Mouse (Mus musculus): ENCODE results near the gene Olfr548-ps1.
A peak's percentile ranks its signal among the peaks of the same experiment; 100 is the strongest.
"Not testable (repeated sequence)": the region's sequence is repeated elsewhere in the genome, so short reads cannot be mapped to it uniquely, and the experiment has no call there.

Gene Olfr548-ps1

DNA sequence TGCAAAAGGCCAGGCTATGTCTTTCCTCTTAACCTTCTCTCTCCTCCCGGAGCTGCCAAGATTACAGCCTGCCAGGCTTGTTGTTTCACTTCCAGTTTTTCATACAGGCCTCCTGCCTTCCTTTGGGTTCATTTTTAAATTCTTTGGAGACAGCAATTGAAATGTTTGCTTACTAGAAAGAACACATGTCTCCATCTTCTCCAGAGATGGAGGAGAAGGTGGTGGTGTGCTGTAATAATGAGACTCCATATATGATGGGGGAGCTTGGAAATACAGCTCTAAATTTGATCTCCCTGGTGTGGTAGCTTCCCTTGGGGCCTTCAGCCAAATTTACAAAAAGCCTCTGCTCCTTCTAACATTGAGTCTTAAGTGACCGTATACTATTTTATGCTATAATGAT is at the start of gene Olfr548-ps1:
Gene Olfr548-ps1 (plus strand): TSS at position 301 of the 400 bp plus-strand sequence.
- DNase-seq (ENCODE audit: low spot score): no peak

DNA sequence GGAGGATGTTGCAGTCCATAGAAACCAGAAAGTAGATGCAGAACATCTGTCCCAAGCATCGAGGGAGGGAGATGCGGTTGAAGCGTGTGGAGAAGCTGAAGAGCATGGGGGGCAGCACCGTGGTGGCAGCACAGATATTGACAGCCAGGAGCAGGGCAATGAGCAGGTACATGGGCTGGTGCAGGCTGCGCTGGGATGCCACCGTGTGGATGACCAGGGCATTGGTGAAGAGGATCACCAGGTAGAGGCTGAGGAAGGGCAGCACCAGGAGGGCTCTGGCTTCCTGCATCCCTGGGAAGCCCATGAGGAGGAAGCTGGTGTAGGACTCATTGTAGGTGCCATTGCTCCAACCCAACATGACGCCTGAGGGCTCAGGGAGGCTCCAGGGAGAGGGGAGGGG is 46.3 kb upstream of the Olfr548-ps1 start:
- DNase-seq (ENCODE audit: low spot score): not testable (repeated sequence)

DNA sequence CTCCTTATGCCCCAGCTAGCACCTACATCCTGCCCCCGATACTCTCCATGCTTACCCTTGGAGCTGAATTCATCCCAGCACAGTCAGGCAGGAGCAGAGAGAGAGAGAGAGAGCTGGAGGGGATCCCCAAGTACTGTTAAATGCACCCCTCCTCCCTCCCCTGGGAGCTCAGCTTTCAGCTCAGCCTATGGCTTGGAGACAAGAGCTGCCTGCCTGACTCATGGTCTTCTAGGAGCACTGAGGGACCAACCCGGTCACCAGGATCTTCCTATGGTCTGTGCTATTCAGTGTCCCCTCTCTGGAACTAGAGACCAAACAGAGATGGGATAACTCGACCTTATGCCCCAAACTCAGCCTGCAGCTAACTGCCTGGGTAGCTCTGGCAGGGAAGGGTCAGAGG is 41.2 kb upstream of the Olfr548-ps1 start, which contains the start of gene Olfr545:
Gene Olfr545 (minus strand): TSS at position 101 of the 400 bp plus-strand sequence.
- no peak for DNase-seq (ENCODE audit: low spot score)

DNA sequence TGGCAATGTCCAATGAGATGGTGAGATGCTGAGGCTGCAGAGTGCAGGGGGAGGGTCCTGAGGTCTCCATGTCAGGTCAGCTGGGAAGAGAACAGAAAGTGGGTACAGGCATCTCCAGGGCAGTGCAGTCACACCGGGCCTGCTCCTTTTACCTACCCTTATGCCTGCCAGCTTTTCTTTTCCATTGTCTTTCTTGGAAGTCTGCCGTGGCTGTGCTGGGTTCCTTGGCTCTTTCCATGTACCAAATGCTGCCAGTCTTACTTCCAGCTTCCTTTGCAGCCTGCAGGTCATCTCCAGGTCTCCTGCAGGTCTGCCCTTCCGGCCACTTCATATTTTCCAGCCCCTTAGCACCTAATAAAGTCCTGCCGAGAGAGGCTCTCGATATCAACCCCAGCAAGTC is 38.7 kb upstream of the Olfr548-ps1 start:
- no peak for DNase-seq (ENCODE audit: low spot score)

DNA sequence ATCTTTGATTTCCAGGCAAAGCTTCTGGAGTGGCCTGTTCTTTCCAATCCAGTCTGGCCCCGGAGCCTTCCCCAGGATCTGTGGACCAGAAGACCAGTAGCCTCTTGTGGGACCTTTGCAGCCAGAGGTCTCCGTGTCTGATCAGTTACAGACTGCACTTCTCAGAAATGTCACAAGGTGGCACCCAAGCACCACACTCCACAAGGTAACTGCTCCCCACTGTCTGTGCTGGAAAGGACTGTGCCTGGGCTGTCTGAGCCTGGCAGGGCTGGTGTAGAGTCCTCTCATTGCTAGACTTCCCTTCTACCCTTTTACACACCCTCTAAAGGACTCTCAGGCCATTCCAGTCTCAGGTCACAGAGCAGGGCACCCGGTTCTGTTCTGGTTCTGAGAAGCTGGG is 33.8 kb upstream of the Olfr548-ps1 start:
- peak; percentile 61 for DNase-seq (ENCODE audit: low spot score)

DNA sequence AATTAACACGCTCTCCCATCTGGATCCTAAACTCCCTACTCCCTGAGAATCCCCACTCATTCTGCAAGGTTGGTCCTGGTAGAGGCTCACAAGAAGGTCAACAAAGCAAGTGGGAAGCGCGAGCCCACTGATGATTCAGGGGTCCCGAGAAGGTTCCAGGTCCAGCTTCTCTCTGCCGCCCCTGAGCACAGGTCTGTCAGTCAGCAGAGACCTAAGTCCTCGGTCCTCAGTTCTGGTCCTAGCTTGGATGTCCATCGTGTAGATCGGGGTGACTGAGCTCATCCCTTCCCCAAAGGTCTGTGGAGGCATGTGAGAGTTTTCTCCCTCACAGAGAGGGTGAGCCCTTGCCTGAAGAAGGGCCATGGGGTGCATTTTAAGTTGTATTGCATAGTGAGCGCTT is 32.6 kb upstream of the Olfr548-ps1 start:
- DNase-seq (ENCODE audit: low spot score): no peak

DNA sequence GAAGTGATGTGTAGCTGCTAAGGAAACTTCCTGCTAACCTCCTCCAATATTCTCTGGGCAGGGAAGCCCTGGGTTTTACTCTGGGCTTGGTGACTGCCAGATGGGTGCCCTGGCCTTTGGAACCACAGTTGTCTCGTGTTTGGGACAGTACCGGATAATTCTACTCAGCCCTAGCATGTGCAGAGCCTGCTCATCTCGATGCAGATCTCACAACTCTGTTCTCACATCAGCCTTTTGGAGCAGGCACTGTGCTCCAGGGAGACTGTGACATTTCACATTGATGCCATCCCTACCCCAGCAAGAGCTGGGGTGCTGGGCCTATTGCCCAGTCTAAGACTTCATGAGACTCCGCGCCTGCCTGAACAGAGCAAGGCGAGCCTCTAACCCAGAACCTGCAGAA is 32.0 kb upstream of the Olfr548-ps1 start:
- DNase-seq (ENCODE audit: low spot score): no peak

DNA sequence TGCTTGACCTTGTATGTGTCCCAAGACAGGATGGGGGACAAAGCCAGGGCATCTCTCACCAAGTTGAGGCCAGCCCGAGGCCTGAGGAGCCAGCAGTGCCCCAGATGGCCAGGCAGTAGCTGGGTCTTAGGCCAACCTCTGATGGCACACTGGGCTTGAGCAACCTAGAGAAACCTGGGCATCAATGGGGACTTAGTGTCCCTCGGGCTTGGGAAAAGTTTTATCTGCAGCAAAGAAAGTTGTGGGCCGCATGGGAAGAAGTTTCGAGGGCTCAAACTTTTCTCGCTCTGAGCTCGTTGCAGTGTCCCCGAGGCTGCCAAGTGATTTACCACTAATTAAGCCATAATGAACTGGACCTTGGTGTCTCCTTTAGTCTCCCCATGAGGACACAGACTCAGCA is 31.0 kb upstream of the Olfr548-ps1 start:
- no peak for DNase-seq (ENCODE audit: low spot score)

DNA sequence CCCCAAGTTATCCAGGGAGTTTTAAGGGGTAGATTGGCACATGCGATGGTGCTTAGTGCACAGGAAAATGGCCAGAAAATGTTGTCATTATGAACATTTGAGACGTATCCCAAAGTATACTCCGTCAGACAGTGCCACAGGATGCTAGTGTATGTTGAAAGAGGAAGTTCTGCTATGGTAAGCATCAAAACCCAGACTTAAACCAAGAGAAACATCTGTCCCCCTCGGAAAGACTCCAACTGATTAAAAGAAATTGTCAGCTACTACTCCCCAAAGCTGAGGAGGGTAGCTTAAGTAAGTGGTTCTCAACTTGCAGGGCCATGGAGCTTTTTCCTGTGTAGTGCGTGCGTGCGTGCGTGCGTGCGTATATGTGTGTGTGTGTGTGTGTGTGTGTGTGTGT is 28.8 kb upstream of the Olfr548-ps1 start:
- no peak for DNase-seq (ENCODE audit: low spot score)

DNA sequence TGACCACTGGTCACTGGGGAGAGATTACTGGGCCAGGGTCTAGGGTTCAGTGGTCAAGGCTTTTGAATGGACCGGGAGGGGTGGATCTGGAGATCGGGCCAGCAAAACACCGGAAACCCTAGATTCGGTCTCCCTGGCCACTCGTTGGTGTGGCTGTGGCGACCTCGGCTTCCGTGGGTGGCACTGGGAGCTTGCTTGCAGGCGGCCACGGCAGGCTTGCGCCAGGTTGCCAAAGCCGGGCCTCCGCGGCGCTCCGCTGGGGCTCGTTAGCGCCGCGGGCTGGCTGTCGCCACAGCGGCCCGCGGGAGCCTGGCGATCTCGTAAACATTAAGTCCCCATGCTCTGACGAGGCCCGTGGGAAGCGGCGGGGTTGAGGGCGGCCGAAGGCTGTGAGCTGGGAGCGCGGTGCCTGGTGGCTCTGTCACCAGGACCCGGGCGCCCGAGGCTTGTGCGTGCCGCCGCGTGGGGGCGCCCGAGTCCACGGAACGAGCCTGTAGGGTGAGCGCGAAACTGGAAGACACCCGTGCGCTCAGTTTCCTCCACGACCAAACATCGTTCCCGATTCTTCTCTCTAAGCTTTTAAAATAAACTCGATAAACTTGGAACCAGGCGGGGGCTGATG is 27.8 kb upstream of the Olfr548-ps1 start:
- peak; percentile 87 for DNase-seq (ENCODE audit: low spot score)

DNA sequence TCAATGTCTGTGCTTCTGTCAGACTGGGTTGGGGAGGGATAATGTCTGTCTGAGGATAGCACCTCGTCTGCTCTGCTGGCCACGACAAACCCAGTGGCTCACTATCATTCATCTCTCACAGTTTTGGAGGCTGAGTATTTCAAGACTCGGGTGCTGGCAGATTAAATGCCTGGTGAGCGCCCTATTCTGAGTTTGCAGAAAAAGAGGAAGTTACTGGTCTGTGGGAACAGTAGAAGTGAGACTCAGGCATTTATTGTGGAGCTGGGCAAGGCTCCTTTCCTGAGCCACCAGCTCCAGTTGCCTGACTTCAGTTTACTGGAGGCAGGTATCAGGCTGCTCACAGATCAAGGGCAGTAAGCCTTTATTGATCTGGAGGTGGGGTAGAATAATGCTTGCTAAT is 26.6 kb upstream of the Olfr548-ps1 start:
- DNase-seq (ENCODE audit: low spot score): no peak

DNA sequence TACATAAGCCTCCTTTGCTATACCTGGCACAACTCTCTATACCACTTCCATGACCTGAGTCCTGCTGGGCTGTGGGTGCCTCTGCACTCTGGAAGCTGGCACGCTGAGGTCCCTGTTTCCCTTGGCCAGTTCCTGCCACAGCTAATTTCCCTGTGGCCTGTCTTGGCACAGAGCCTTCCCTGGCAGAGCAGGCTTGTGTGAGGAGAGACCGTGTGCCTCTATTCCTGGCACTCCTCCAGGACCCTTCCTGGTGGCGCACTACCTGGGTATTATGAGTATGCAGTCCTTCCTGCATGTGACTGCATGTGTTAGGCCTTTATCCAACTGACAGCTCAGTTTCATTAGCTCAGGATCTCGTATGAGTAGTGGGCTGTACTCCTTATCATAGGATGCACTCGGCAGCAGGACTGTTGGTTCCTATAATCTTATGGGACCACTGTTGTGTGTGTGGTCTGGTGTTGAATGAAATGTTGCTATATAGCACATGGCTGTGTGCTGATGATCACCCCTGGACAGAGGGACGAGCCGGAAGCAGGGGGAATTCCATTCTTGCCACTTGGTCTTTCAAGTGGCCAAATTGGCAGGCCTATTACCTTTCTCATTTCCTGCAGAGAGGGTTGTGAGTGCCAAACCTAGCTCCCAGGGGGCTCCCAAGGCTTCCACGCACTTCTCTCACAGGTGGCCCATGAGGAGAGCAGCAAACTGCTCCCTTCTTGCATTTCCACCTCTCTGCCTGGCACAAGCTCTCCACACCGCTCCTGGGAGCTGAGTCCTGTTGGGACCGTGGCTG is 24.2 kb upstream of the Olfr548-ps1 start:
- no peak for DNase-seq (ENCODE audit: low spot score)

DNA sequence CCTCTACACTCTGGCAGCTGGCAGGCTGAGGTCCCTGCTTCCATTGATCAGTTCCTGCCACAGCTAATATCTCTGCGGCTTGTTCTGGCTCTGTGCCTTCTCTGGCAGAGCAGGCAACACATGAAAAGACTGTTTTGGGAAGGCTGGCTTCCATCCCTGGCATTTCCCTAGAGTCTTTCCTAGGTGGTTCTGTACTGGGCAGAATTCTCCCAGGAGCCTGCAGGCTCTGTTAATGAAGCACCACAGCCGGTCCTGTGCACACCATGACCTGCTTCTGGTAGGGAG is 23.7 kb upstream of the Olfr548-ps1 start:
- no peak for DNase-seq (ENCODE audit: low spot score)

DNA sequence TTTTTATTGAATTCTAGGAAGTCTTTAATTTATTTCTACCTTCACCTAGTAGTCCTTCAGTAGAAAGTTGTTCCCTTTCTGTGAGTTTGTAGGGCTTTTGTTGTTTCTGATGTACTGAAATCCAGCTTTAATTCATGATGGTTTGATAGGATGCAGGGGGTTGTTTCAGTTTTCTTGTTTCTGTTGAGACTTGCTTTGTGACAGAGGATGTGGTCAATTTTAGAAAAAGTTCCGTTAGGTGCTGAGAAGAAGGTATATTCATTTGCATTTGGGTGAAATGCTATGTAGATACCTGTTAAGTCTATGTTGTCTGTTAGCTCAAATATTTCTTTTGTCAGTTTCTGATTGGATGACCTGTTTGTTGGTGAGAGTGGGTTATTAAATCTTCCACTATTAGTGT is 11.6 kb upstream of the Olfr548-ps1 start:
- no peak for DNase-seq (ENCODE audit: low spot score)

DNA sequence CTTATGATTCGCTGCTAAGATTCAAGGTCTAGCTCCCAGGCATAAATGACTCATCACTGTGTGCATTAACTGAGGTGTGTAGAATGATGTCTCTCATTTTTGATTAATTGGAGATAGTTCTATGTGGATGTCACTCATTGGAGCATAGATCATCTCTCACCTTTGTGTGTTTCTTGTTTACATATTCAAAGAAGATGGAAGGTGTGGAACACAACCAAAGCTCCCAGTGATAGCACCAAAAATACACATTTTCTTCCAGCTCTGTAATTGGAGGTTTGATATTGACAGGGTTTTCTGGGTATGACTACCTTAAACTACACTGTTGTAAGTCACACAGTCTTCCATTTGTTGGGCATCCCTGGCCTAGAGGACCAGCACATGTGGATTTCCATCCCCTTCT is 6.2 kb upstream of the Olfr548-ps1 start, which contains the start of gene Olfr547:
Gene Olfr547 (plus strand): TSS at position 301 of the 400 bp plus-strand sequence.
- DNase-seq (ENCODE audit: low spot score): no peak

DNA sequence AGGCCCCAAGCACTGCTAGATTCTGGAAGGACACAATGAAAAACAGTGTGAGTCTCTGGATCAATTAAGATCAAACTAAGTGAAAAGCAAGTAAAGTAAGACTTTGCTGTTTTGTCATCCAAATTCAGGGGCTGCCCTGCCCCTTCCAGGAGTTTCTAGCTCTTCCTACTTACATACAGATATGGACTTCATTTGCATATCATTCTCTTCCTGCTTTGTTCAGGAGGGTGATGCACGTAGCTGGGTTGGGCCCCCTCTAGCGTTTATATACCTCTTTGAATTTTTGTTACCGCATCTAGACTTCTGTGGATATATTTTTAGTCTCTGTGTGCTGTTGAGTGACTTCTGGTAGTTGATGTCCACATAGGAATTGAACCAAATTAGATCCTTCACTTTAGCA is 555 bp downstream of the Olfr548-ps1 start:
- DNase-seq (ENCODE audit: low spot score): no peak

DNA sequence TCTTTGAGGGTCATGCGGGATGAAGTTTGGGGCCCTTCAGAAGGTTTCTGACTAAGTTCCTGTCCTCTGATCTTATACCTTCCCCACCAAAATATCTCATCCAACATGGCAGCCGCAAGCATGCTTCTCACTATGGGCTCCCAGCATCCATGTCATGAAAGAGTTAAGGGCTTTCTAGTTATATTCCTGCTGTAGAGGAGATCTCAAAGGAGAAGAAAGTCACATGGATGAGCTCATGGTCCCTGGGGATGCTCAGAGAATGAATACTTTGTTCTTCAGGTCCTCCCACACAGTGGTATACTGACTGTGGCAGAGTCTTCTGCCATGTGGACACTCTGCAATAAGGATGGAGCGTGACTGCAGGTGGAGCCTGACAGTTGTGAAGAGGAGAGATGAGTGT is 8.9 kb downstream of the Olfr548-ps1 start, which contains the start of gene Olfr549:
Gene Olfr549 (plus strand): TSS at position 301 of the 400 bp plus-strand sequence.
- DNase-seq (ENCODE audit: low spot score): no peak

DNA sequence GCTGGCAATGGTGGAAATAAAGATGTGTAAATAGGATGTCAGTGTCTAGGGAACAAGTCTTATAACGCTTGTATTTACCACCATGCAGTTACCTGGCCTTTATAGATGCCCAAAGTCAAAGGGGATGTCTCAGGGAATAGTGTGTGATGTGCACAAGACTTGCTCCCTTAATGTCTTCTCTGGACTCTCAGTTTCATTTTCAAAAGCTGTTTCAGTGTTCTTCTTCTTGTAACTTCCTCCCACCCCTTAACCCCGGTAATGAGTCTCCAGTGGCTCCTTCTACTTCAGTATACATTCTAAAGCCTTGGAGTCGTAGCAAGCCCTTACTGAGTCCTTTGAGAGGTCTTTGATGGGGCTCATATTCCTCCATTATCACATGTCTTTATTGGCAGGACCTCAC is 12.6 kb downstream of the Olfr548-ps1 start:
- no peak for DNase-seq (ENCODE audit: low spot score)

DNA sequence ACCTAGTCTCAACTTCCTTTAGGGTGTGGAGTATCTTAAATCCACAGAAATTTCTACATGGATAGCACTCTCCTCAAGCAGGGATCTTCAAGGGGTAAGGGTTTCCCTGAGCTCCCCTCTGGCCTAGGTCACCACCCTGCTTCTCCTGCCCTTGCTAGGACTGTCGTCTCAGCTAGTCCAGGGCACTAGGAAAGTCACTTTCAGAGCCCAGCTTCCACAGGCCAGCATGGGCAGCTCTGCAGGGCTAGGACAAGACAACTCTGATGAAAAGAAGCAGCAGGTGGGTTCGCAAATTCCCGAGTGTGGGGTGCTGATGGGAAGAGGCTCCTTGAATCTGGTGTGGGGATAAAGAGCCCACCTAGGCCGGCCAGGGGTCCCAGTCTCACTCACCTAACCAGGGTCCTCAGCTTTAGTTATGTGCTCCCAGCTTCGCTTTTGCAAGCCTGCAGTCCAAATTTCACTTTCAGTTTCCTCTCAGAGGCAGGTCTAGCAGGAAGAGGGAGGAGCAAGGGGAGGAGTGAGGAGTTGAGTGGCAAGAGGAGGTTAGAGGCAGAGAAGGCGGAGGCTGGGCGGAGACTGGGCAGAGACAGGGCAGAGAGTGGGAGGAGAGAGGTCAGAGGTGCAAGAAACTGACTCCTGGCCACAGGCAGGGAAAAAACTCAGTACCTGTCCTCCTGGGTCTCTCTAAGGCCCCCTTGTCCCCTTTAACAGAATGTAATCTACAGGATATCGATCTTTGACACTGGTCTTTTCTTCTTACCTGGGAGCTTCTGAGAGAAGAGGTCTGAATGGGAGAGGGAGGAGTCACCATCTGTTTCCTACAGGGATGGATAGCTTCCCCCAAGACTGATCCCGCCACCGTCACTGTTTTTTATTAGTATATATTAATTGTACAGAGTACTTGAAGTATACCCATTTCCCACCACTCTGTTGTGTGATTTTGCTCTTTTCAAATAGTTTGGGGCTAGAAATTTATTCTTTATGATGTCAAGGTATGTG is 24.6 kb downstream of the Olfr548-ps1 start, which contains the start of gene Trim21:
Gene Trim21 (minus strand): TSS at position 488 of the 999 bp plus-strand sequence.
- peak; percentile 81 for DNase-seq (ENCODE audit: low spot score)

DNA sequence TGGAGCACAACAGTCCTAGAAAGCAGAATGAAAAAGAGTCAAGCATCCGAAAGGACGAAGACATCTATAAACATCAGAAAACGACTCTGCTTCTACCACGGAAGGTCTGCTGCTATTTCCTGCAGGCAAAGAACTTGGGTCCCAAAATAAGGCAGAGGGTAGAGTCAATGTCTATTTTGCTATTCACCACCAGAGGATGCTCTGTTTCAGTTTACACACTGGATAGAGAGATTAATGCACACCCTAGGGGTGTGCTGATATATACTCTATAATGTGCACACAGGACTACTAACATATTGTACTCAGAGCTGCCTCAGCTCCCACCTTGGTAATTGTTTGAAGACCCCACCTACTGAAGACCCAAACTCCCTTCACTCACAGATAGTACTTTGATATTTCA is 25.5 kb downstream of the Olfr548-ps1 start:
- no peak for DNase-seq (ENCODE audit: low spot score)

DNA sequence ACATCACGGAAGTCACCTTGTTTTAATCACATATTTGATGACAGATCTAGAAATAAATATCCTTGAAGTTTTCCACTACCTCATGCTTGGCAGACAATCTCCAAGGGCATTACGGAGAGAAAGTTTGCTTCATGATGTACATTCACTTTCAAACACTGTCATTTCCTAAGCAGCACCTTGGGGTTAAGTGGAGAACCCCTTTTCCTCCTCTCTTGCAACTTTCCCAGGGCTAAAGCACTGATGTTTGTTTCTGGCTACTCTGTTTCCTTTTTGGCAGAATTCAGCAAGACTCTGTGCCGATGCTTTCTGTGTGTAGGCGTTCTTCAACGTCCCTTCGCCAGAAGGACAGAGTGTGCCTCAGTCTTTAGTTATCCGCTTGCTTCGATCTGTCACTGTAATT is 30.4 kb downstream of the Olfr548-ps1 start, which contains the start of gene Olfr550:
Gene Olfr550 (plus strand): TSS at position 301 of the 400 bp plus-strand sequence.
- DNase-seq (ENCODE audit: low spot score): no peak

DNA sequence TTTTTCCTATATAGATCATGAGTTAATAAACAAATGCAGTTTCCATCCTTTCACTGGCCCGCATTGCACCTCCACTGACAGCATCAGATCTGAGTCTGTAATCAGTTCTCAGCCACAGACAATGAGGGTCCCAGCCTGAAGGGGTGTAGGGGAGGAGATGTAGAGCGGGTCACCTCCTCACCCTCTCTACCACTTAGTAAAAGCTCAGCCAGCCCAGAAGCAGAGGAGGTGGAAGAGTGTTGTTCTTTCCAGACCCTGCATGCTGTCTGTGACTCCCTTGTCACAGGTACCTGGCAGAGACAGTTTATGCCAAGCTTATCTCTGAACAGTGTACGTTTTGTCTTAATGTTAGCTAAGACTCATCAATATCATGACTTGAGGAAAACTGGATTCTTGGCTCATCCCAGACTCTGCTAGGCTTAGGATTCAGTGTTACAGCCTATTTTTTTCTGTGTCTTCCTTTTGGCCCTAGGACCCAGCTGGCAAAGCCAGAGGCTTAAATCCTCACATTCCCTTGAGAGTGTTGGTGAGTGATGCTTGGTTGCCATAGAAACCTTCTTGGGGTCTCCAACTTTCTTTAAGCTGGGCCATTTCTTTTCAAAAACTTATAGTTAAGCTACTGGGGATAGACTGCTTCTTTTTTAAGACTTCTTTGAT is 32.6 kb downstream of the Olfr548-ps1 start:
- no peak for DNase-seq (ENCODE audit: low spot score)

All from ovary, postnatal 36 days (tissue).